Mouse (Mus musculus) spleen, adult 2 months (tissue): Measurements from ENCODE around the gene Esyt1.

Experiments
- CTCF ChIP-seq: fragments of 200-500 bp; IDR thresholded peaks from 2 replicates; pipeline ENCODE4 v1.5.1; 2011; ENCODE audit warnings: mild to moderate bottlenecking, inconsistent platforms; ENCODE audit not compliant: insufficient read depth, insufficient read length, insufficient replicate concordance; ENCODE audit errors: extremely low read depth
- POLR2A ChIP-seq: fragments of 200-500 bp; IDR thresholded peaks from 2 replicates; pipeline ENCODE4 v1.6.1; 2011; ENCODE audit warnings: low read depth, low read length, inconsistent platforms

- no peak for TF ChIP-seq POLR2A
- TF ChIP-seq CTCF: no peak
Observed at GRCm38 (mm10) chr10:128495903-128496302, 29.8 kb downstream of the Esyt1 start.
